Mouse (Mus musculus) CH12.LX (cell line): ENCODE data around the gene Tshz2. TPM values are rescaled to one million over a fixed set of nuclear protein-coding genes. Genes with fewer than 3 reads are reported as not detected.

ENCODE experiments used
- DNase-seq: peaks from one replicate; pipeline ENCODE4 v3.0.0-alpha.2; 2013; ENCODE audit errors: extremely low read depth
- H3K27ac ChIP-seq: 2 replicates; pipeline ENCODE4 v1.5.1; 2012; ENCODE audit warnings: low read depth, mild to moderate bottlenecking, control low read depth, moderate library complexity; ENCODE audit not compliant: insufficient read depth
- H3K27me3 ChIP-seq: replicated peaks from 2 replicates; pipeline ENCODE3; 2012; ENCODE audit warnings: inconsistent platforms
- H3K36me3 ChIP-seq, 2 experiments: replicated peaks in 1 of 2; 2 replicates each; pipeline versions ENCODE3 to v1.6.1; 2012; ENCODE audit warnings: inconsistent platforms in 1 of 2, low read length in 1 of 2, mild to moderate bottlenecking in 1 of 2, mixed read lengths in 1 of 2, moderate library complexity in 1 of 2; ENCODE audit not compliant: control insufficient read depth in 1 of 2, insufficient read depth in 1 of 2
- H3K4me1 ChIP-seq, 2 experiments: 2 replicates each; pipeline ENCODE4 v1.6.1; 2012; ENCODE audit warnings: inconsistent platforms in 1 of 2, moderate library complexity in 1 of 2; ENCODE audit not compliant: insufficient read depth in 2 of 2, control insufficient read depth in 1 of 2
- H3K4me2 ChIP-seq: 2 replicates; pipeline ENCODE4 v1.6.1; 2012; ENCODE audit warnings: low read depth, mild to moderate bottlenecking, control low read depth; ENCODE audit not compliant: poor library complexity, insufficient read depth, severe bottlenecking
- H3K4me3 ChIP-seq, 3 experiments: fragments of 150-350 bp in 1 of 3; sonication (generic) in 1 of 3; replicated peaks in 1 of 3; 2 replicates each; pipeline versions ENCODE3 to v1.5.1; 2011 to 2012; ENCODE audit warnings: low read depth in 2 of 3, low read length in 2 of 3, mild to moderate bottlenecking in 2 of 3, moderate library complexity in 2 of 3, control low read depth in 1 of 3, improper control_type of control experiment in 1 of 3, inconsistent platforms in 1 of 3, mixed read lengths in 1 of 3; ENCODE audit not compliant: poor library complexity in 1 of 3
- H3K79me2 ChIP-seq: replicated peaks from 2 replicates; pipeline ENCODE4 v1.6.1; 2012; ENCODE audit warnings: mild to moderate bottlenecking, moderate library complexity; ENCODE audit not compliant: control insufficient read depth, poor library complexity, insufficient read depth, severe bottlenecking; ENCODE audit errors: extremely low read depth
- H3K9ac ChIP-seq: 2 replicates; pipeline ENCODE4 v1.6.1; 2012; ENCODE audit warnings: low read depth, mild to moderate bottlenecking, control low read depth, moderate library complexity; ENCODE audit not compliant: insufficient read depth
- H3K9me3 ChIP-seq: replicated peaks from 2 replicates; pipeline ENCODE3; 2012; ENCODE audit warnings: low read length, inconsistent platforms, mixed read lengths
- BHLHE40 ChIP-seq: IDR thresholded peaks from 2 replicates; pipeline ENCODE4 v1.6.1; 2011; ENCODE audit warnings: mild to moderate bottlenecking, low read depth, low read length, improper control_type of control experiment
- CHD1 ChIP-seq: IDR thresholded peaks from 2 replicates; pipeline ENCODE4 v1.6.1; 2012; ENCODE audit warnings: low read depth, low read length, improper control_type of control experiment, inconsistent platforms
- CHD2 ChIP-seq: IDR thresholded peaks from 2 replicates; pipeline ENCODE4 v1.6.1; 2011; ENCODE audit warnings: low read length, improper control_type of control experiment
- CTCF ChIP-seq, 2 experiments: IDR thresholded peaks in 1 of 2; conservative IDR thresholded peaks in 1 of 2; 2 replicates each; pipeline ENCODE4 v1.5.1; 2011 to 2012; ENCODE audit warnings: low read depth in 2 of 2, low read length in 2 of 2, improper control_type of control experiment in 1 of 2, inconsistent platforms in 1 of 2, mild to moderate bottlenecking in 1 of 2, moderate library complexity in 1 of 2
- E2F4 ChIP-seq: IDR thresholded peaks from 2 replicates; pipeline ENCODE4 v1.6.1; 2011; ENCODE audit warnings: low read depth, low read length, improper control_type of control experiment; ENCODE audit not compliant: insufficient replicate concordance
- EP300 ChIP-seq: IDR thresholded peaks from 2 replicates; pipeline ENCODE4 v1.6.1; 2011; ENCODE audit warnings: low read length, improper control_type of control experiment
- ETS1 ChIP-seq: conservative IDR thresholded peaks from 2 replicates; pipeline ENCODE4 v1.6.1; 2012; ENCODE audit warnings: low read depth, mild to moderate bottlenecking, inconsistent platforms, low read length, improper control_type of control experiment, moderate library complexity
- JUN ChIP-seq: IDR thresholded peaks from 2 replicates; pipeline ENCODE4 v1.6.1; 2011; ENCODE audit warnings: low read depth, mild to moderate bottlenecking, low read length, improper control_type of control experiment, moderate library complexity; ENCODE audit not compliant: insufficient read depth
- KAT2A ChIP-seq: IDR thresholded peaks from 2 replicates; pipeline ENCODE4 v1.6.1; 2012; ENCODE audit warnings: low read length, improper control_type of control experiment, inconsistent platforms; ENCODE audit not compliant: insufficient replicate concordance
- MAFK ChIP-seq: IDR thresholded peaks from 2 replicates; pipeline ENCODE4 v1.6.1; 2011; ENCODE audit warnings: low read length, improper control_type of control experiment; ENCODE audit not compliant: insufficient replicate concordance
- MAZ ChIP-seq: IDR thresholded peaks from 2 replicates; pipeline ENCODE4 v1.6.1; 2012; ENCODE audit warnings: low read depth, mild to moderate bottlenecking, inconsistent platforms, low read length, improper control_type of control experiment, moderate library complexity
- PAX5 ChIP-seq: IDR thresholded peaks from 2 replicates; pipeline ENCODE4 v1.6.1; 2012; ENCODE audit warnings: low read length, inconsistent platforms, mixed read lengths
- POLR2AphosphoS2 ChIP-seq: IDR thresholded peaks from 2 replicates; pipeline ENCODE4 v1.6.1; 2011; ENCODE audit warnings: low read depth, low read length, improper control_type of control experiment
- RAD21 ChIP-seq: IDR thresholded peaks from 2 replicates; pipeline ENCODE4 v1.6.1; 2011; ENCODE audit warnings: low read depth, mild to moderate bottlenecking, low read length, improper control_type of control experiment, moderate library complexity
- RCOR1 ChIP-seq: conservative IDR thresholded peaks from 2 replicates; pipeline ENCODE4 v1.6.1; 2012; ENCODE audit warnings: low read depth, mild to moderate bottlenecking, inconsistent platforms, low read length, improper control_type of control experiment
- SIN3A ChIP-seq: IDR thresholded peaks from 2 replicates; pipeline ENCODE4 v1.6.1; 2012; ENCODE audit warnings: low read length, improper control_type of control experiment, inconsistent platforms
- SMC3 ChIP-seq: IDR thresholded peaks from 2 replicates; pipeline ENCODE4 v1.6.1; 2011; ENCODE audit warnings: low read depth, low read length, improper control_type of control experiment
- USF2 ChIP-seq: conservative IDR thresholded peaks from 2 replicates; pipeline ENCODE4 v1.6.1; 2011; ENCODE audit warnings: low read depth, low read length, improper control_type of control experiment
- ZKSCAN1 ChIP-seq: IDR thresholded peaks from 2 replicates; pipeline ENCODE4 v1.6.1; 2012; ENCODE audit warnings: low read depth, inconsistent platforms, low read length, improper control_type of control experiment, borderline replicate concordance
- ZNF384 ChIP-seq: IDR thresholded peaks from 2 replicates; pipeline ENCODE4 v1.6.1; 2012; ENCODE audit warnings: low read depth, low read length, improper control_type of control experiment, inconsistent platforms
- dilution Hi-C: fragments of 300-500 bp; cut with MboI; formaldehyde crosslinking; loops from 2 replicates; pipeline ENCODE4 v1.14.3; 2020; ENCODE audit warnings: low sequenced_read_pairs; ENCODE audit not compliant: extremely low pct_unique_long_range_greater_than_20kb, extremely low pct_ligation_motif_present
- in situ Hi-C: fragments of 300-500 bp; cut with MboI; formaldehyde crosslinking; loops from 3 replicates; pipeline ENCODE4 v1.14.3; 2019; ENCODE audit warnings: low sequenced_read_pairs, low pct_ligation_motif_present, low pct_unique_long_range_greater_than_20kb, mixed read lengths
- polyA plus RNA-seq: library from polyadenylated mRNA; unstranded; fragments of >175 nt; gene quantifications from 2 replicates; pipeline ENCODE4 v1.2.1, GENCODE M21; 2012; ENCODE audit warnings: low read depth; ENCODE audit not compliant: insufficient read length
- total RNA-seq, 2 experiments: library from RNA; depleted of rRNA; stranded (reverse); fragments of 300-350 nt in 1 of 2; fragments of >200 nt in 1 of 2; gene quantifications; 2 replicates each; pipeline ENCODE4 v1.2.3; 2012 to 2014

Gene Tshz2
- total and polyA plus RNA-seq, 3 experiments: not detected

DNA sequence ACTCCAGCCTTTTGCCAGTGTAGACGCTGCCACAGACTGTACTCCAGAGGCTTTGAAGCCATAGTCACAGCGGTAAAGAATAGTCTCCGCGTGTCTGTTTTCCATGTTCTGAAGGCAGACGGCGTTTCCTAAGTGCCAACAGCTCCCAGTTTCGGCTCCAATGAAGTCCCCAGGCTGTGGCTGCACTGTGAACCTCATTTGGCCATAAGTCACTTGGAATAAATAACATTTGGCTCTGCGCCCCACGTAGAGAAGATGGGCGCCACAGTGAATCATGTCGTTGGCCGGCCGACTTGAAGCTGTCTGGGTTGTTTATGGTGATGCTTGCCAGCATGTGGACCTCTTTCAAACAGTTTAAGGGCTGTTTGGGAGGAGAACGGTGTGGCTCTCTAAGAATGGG is 426.0 kb downstream of the Tshz2 start:
- no peak overlapping the region for H3K27ac ChIP-seq
- no peak overlapping the region for H3K4me2 ChIP-seq
- peaks cover 20% of the 10 kb centered on the region for H3K9me3 ChIP-seq
- H3K27me3 ChIP-seq: no peaks in the 10 kb centered on the region
- H3K36me3 ChIP-seq: no peaks in the 10 kb centered on the region
- H3K79me2 ChIP-seq: no peaks in the 10 kb centered on the region
- no peak overlapping the region for H3K4me3 ChIP-seq
- in situ Hi-C loops (no loop called here), dilution Hi-C loops (no loop called here)
- no peak overlapping the region for H3K9ac ChIP-seq
- no peak for DNase-seq
- no peaks in the 10 kb centered on the region for H3K4me1 ChIP-seq
- TF ChIP-seq ETS1: no peak

DNA sequence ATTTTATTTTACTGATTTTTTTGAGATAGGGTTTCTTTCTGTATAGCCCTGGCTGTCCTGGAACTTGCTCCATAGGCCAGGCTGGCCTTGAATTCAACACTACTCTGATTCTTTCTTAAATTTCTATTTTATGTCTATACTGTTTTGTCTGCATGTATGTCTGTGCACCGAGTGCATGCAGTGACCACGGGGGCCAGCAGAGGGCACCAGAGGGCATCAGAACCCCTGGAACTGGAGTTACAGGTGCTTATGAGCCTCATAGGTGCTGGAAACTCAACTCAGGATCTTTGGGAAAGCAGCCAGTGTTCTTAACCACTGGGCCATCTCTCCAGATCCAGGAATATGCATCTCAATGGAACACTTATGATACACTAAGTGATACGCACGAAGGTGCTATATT is 427.3 kb downstream of the Tshz2 start:
- dilution Hi-C loops (no loop called here), in situ Hi-C loops (no loop called here)
- Histone ChIP-seq H3K9ac (no peak overlapping the region), H3K4me3 (no peak overlapping the region), H3K9me3 (peaks cover 17% of the 10 kb centered on the region), H3K27ac (no peak overlapping the region), H3K36me3 (no peaks in the 10 kb centered on the region), H3K79me2 (no peaks in the 10 kb centered on the region), H3K4me1 (no peaks in the 10 kb centered on the region), H3K4me2 (no peak overlapping the region), H3K27me3 (no peaks in the 10 kb centered on the region)
- TF ChIP-seq RAD21 (peak; percentile 48), BHLHE40 (no peak), CTCF (conservative IDR thresholded peaks at IDR 0.05 in 1 of 2, IDR thresholded peaks at IDR 0.05 in 1 of 2; ENCODE audit: low read depth in 2 of 2, low read length in 2 of 2) (peak; percentile 44 to 72; a peak in 3 of 4 replicates), MAZ (no peak), MAFK (no peak), KAT2A (no peak), POLR2AphosphoS2 (no peak), SMC3 (peak; percentile 72), E2F4 (no peak)
- DNase-seq: peak; percentile 13

DNA sequence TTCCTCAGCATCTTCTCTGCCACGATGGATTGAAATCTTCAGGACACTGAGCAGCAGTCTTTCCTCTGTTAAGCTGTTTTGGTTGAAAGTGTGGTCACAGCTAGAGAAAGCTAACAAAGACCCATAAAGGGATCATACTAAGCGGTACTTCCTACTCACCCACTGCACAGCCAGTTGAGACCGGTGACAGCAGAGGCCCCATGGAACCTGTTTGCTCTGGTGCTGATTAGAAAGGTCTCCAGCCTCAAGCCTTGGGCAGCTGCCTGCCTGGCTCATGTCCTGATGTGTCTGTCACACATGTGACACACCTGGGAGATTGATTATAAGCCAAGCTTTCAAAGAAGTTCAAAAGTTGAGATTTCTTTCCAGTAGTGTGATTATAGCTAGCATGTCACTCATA is 429.6 kb downstream of the Tshz2 start:
- peaks cover 25% of the 10 kb centered on the region for H3K9me3 ChIP-seq
- no peaks in the 10 kb centered on the region for H3K27me3 ChIP-seq
- no peaks in the 10 kb centered on the region for H3K4me1 ChIP-seq
- dilution Hi-C loops (no loop called here), in situ Hi-C loops (no loop called here)
- no peak overlapping the region for H3K4me2 ChIP-seq
- no peak for DNase-seq
- H3K9ac ChIP-seq: no peak overlapping the region
- no peak overlapping the region for H3K4me3 ChIP-seq
- no peak overlapping the region for H3K27ac ChIP-seq
- no peaks in the 10 kb centered on the region for H3K79me2 ChIP-seq
- no peaks in the 10 kb centered on the region for H3K36me3 ChIP-seq
- TF ChIP-seq USF2 (no peak), SIN3A (no peak), CHD1 (no peak), EP300 (no peak), CHD2 (no peak), JUN (no peak), ZNF384 (no peak), ZKSCAN1 (no peak), ETS1 (no peak), PAX5 (no peak), RCOR1 (no peak)
- TF ChIP-seq, all 38 proteins: peak for 0
